Mouse (Mus musculus) urinary bladder, postnatal 10 days (tissue): Measurements from ENCODE around the gene Tmc6.
"Not testable (repeated sequence)": the region's sequence is repeated elsewhere in the genome, so short reads cannot be mapped to it uniquely, and the experiment has no call there.

Source experiments
- DNase-seq: peaks from one replicate; pipeline ENCODE4 v3.0.0; 2022; ENCODE audit warnings: low spot score

Tmc6 gene

DNA sequence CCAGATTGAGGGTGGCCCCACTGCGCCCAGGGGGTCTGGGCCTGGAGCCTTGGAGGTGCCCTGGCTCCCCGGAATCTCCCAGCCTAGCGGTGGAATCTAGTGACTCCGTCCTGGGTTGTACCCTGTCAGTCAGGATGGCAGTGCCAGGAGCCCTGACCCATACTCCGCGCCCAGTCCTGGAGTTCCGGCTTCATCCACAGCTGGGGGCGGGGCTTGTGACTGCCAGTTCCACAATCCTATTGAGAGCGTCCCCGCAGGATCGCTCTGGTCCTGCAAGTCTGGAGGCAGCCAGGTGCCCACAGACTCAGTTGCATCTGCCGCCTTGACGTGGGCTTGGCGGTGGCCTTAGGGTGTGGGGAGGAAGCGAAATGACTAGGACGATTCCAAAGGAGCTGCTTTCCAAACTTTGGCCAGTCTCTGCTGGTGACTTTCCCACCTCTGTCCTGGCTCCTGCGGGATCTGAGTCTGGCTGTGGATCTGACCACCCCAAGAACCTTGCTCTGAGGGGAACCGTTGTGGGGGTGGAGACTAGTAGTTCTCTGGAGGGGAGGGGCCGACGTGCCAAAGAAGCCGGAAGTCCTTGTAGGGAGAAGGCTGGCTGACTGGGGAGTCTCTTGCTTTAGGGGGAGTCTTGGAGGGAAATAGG lies 28.5 kb upstream of the Tmc6 start:
- peak; percentile 57 for DNase-seq

DNA sequence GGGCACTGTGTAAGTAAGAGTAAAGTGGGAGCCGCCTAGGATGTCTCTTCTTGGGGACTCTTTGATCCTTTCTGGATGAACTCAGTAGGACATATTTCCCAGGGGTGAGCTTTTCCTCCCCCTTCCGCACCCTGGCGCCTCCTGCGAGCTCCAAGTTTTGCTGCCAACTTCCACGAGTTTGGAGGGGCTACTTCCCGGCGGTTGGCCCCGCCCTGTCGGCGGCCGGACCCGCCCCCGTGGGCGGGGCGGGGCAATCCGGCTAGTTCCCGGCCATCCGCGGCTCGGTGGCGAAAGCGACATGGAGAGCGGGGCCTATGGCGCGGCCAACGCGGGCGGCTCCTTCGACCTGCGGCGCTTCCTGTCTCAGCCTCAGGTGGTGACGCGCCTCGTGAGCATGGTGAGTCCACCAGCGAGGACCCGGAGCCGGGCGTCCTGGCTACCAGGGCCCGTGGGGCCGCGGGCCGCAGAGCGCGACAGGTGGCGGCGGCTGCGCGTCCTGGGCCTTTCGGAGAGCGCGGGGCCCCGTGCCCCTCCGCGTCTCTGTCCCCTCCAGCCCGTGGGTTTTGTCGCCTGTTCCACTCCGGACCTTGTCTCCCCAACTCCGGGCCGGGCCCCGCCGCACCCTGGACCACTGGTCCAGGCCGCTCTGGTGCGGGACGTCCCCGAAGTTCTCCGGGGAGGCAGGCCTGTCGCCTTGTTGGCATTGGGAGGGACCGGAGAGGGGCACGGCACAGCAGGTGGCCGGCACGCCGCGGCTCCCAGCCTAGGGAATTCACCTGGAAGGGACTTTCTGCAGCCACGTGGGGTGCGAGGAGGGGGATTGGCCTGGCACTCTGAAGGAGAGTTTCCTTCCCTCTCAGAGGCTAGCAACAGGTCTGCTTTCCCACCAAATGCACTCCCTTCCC lies 27.7 kb upstream of the Tmc6 start, which contains the start of the genes Gm20708 and Syngr2:
TSS of gene Gm20708 (plus strand) at position 262 of the 905 bp plus-strand sequence.
TSS of gene Syngr2 (plus strand) at position 262 of the 905 bp plus-strand sequence.
- DNase-seq = no peak

DNA sequence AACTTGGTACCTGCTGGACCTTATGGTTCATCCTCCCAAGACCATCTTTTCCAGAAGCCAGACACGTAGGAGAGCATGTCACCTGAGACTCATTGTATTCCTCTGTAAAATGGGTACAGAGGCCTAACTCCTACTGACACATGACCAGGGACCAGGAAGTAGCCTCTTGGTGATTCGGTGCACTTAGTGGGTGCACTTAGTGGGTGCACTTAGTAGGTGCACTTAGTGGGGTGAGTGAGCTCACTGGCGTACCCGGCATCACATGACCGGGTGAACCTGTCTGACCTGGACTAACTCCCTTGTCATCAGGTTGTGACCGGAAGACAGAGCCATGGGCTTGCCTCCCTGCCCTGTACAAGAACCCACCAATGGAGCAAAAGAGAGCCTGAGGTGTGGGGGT lies 24.8 kb upstream of the Tmc6 start:
- DNase-seq = no peak

DNA sequence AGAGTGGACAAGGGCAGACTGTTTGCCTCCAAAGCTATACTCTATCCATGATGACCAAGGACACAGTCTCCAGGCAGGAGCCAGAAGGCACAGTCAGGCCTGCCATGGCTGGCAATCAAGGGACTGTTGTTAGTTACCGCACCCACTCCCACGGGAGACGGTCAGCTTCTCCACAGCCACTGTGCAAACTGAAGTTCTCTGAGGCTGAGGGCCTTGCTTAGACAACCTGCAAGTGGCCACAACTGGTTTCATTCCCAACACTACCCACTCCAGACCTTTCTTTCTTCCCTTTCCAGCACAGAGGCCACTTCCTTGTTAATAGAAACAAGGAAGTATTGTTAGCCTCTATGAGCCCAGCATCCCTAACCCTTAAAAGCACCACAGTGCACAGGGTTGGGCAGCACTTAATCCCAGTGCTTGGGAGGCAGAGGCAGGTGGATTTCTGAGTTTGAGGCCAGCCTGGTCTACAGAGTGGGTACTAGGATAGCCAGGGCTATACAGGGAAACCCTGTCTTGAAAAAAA lies 21.2 kb upstream of the Tmc6 start:
- no peak for DNase-seq

DNA sequence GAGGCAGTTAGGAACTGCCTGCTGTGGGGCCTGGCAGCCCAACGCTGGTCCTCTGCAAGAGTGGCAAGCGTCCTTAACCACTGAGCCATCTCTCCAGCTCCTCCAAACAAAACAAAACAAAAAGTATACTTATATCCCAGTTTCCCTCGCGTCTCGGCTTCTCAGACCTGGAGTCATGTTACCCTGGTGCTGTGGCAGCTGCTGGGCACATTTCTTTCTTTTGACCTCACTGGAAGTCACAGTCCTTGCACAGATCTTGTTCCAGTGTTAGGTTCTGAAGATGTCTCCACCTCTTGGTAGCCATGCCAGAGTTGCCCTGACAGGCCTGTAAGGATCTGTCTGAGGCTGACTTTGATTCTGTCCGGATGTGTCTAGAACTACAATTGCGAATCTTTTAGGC lies 19.7 kb upstream of the Tmc6 start:
- no peak for DNase-seq

DNA sequence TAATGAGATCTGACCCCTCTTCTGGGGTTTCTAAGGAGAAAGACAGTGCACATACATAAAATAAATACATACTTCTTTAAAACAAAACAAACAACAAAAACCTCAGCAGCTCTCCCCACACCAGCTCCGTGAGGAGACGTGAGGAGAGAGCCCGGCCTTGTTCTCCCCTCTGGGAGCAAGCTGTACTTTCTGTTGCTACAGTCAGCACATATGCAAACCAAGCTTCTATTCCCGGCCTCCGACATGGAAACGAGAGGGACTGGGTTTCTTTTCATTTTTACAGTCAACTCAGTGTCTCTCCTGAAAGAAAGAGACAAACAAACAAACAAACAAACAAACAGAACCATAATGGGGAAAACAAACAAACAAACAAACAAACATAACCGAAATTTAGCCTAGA lies 18.0 kb upstream of the Tmc6 start:
- DNase-seq = no peak

DNA sequence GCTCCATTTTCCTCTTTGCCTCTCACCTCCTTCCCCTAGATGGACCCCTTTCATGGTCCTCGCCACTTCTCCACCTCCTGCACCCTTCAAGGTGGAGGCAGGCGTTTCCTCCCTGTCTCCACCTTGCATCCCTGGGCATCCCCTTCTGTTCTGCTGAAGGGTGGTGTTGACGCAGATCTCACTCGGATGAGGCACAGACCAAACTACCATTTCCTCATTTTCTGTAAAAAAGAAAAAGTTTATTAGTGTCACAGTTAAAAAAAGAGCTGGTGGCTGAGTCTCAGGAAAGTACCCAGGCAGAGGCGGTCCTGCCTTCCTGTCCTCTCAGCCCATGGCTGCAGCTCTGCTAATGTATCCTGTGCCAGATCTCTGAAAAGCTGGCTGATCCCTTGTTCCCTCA lies 17.2 kb upstream of the Tmc6 start:
- no peak for DNase-seq

DNA sequence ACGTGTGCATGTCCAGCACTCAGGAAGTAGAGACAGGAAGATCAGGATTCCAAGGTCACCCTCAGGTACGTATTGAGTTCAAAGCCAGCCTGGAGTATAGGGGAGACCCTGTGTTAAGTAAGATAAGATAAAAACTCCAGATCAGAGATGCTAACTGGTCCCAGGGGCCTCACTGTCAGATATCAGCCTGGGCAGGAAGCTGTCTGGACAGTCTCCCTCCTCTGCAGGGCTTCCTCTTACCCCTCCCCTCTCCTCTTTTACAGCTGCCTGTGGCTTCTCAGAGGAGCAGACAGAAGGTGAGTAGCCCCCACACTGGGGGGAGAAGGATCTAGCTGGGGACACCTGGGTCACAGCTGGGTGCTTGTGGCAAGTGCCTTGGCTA lies 16.2 kb upstream of the Tmc6 start:
- no peak for DNase-seq

DNA sequence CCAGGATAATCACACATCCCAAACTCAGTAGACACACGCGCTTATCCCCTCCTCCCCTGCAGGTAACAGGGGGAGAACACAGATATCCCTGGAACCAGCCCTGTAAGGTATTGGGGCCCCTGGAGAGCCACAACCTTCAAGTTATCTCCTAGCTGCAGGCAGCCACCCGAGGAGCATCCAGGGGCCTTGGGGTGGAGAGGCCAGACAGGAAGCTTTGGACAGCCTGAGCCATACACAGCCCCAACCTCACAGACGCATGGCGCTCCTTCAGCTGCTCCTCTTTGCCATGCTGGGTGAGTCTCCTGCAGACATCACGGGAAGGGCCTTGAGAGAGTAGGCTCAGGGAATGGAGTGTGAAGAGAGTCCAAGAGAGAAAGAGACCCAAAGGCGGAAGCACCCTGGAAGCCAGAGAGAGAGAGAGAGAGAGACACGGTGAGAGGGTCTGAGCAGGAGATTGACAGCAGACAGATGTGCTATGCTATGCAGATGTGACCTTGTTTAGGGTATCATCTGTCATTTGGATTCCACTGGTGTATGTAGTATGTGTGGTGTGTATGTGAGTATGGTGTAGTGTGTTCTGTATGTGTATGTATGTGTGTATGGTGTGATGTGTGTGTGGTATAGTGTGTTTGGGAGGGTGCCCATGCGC lies 15.6 kb upstream of the Tmc6 start, which contains the start of gene 6030468B19Rik:
TSS of gene 6030468B19Rik (plus strand) at position 150 of the 649 bp plus-strand sequence.
- no peak for DNase-seq

DNA sequence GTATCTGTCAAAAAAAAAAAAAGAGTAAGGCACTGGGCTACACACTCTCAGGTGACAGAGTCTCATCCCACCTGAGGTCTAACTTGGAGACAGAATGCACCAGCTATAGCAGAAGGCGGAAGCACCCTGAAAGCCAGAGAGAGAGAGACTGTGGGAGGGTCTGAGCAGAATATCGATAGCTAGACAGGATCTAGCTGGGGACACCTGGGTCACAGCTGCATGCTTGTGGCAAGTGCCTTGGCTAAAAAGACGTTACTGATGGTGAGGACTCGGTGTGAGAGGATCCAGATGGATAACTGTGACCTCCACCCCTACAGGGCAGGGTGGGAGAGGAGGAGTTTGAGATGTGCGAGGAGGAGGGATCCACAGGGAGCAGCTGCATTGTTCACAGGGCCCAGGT lies 15.0 kb upstream of the Tmc6 start:
- no peak for DNase-seq

DNA sequence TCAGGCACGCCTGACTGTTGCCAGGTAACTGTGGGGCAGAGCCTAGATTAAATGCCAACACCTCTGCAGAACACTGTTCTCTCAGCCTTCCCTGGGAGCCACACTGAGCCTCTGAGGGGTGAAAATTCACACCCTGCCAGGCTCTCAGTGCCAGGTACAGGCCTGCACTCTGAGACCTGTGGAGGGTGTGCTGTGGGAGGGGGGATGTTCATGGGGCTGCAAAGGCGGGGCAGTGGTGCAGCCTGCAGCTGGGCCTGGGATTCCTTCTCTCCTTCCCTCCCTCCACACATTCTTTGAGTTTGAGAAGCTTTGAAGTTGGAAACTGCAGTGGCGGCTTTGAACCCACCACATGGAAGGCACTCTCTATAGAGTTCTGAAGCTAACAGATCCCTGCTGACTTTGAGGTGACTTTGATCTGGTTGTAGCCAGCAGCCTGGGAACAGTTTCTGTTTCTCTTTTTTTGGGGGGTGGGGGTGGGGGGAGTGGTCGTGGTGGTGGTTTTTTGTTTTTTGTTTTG lies 12.1 kb upstream of the Tmc6 start:
- no peak for DNase-seq

DNA sequence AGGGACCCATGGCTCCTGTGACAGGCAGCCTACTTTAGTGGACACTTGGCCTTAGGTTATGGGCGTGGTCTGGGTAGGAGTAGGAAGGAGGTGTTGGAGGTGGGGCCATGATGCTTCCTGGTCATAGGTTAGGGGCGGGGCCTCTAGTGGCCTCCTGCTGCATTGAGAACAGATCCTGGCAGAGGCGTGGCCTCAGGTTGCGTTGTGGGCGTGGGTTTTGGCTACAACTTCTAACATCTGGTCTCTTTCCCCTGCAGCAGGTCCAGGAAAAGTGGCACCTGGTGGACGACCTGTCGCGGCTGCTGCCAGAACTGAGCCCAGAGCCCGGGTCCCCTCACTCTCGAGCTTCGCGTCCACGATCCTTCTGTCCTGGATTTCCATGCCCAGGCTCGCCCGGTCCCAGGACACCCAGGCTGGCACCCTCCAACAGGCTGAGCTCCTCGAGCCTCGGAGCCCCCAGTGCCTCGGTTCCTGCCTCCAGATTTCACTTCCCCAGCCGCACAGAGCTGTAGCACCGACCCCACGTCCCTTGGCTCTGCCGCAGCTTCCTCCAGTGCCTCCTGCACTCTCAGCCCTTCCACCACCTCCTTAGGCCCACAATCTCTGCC lies 10.4 kb upstream of the Tmc6 start:
- no peak for DNase-seq

DNA sequence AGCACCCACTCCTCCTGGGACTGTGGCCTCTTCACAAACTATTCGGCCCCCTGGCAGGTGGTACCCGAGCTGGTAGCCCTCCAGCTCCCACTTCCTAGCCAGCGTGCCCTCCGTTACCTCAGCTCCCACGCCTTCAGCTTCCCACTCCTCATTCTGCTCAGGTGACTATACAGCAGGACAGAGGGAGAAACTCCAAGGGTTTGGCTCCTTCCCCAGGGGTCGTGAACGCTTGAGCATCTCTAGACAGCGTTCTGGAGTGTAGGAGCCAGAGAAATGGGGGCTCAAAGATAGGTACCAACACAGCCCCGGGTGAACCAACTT lies 9.4 kb upstream of the Tmc6 start:
- no peak for DNase-seq

DNA sequence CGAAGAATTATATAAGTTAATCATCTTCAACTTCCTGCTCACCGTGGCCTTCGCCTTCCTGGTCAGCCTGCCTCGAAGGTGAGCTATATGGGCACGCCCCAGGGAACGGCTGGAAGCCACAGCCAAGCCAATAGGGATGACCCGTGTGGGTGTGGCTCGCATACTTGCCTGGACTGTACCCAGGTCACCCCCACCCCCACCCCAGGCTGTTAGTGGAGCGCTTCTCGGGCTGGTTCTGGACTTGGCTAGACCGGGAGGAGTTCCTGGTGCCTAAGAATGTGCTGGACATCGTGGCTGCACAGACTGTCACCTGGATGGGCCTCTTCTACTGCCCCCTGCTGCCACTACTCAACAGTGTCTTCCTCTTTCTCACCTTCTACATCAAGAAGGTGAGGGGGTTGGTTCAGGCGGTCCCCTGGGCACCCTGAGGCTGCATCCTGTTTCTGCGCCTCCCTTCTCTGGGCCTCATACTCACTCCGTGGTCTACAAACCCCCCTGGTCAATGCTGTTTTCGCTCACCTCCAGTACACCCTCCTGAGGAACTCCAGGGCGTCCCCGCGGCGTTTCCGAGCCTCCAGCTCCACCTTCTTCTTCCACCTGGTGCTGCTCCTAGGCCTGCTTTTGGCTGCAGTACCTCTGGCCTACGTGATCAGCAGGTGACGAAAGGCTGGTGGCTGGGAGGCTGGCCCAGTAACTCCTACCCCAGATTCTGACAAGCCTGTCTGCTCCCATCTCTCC lies 8.9 kb upstream of the Tmc6 start:
- no peak for DNase-seq

DNA sequence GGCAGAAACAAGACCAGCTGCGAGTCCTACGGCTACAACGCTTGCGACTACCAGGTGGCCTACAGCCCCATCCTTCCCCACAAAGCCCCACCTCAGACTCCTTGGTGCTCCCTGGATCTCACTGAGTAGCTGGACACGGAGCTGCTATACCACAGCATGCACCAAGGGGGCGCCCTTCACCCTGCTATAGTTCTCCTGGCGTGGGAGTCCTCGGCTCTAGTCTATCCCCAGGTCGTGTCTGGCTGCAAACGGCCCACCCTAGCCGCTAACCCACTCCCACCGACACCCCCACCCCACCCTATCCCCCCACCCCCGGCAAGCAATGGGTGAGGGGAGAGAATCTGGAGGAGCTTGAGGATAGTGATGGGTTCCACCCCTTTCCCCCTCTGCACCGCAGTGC lies 8.3 kb upstream of the Tmc6 start:
- DNase-seq = peak; percentile 58

DNA sequence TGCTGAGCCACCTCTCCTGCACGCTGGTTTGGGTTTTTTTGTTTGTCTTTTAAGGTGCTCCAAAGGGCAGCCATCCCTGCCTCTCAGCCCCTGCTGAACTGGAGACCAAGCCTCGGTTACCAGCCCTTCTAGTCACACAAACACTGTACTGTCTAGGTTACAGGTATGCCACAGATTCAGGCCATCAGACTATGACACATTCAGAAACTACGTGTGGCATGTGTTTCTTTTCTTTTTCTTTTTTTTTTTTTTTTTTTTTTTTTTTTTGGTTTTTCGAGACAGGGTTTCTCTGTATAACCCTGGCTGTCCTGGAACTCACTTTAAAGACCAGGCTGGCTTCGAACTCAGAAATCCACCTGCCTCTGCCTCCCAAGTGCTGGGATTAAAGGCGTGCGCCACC lies 6.5 kb upstream of the Tmc6 start:
- not testable (repeated sequence) for DNase-seq

DNA sequence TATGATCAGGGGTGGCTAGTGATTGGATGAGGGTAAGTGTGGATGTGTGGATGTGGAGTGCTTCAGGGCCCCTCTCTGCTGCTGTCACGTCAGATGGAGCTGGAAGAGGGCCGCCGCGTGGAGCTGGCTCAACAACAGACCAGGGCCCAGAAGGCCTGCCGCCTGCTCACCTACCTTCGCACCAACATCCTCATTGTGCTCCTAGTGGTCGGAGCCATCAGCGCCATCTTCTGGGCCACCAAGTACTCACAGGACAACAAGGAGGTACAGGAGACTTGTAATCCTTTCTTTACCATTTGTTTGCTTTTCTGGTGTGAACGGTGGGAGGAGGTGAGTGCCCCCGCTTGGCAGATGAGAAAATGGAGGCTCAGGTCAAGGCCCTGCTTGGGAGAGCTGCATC lies 4.3 kb upstream of the Tmc6 start:
- no peak for DNase-seq

DNA sequence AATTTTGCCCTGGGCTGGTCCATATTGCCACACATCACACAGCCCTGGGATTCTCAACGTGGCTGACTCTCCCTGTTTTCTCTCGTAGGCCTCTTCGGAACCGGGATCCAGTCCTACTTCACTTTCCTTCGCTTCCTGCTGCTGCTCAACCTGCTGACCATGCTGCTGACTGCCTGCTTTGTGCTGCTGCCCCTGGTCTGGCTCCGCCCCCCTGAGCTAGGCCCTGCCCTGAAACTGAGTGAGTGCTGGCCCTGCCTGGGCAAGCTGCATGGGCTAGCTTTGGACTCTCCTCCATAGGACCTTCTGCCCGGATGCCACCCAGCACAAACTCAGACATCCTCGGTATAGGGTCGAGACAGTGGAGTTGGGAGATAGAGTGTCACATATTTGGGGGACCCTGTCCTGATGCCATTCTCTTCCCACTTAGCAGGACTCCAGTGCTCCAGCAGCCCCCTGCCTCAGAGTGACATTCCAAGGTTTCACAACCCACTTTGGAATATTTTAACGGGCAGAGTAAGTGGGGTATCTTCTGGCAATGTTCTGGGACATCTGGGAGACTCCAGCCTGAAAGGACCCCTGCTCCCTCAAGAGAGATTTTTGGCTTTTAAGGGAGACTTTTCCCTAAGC lies 1.8 kb upstream of the Tmc6 start:
- no peak for DNase-seq

DNA sequence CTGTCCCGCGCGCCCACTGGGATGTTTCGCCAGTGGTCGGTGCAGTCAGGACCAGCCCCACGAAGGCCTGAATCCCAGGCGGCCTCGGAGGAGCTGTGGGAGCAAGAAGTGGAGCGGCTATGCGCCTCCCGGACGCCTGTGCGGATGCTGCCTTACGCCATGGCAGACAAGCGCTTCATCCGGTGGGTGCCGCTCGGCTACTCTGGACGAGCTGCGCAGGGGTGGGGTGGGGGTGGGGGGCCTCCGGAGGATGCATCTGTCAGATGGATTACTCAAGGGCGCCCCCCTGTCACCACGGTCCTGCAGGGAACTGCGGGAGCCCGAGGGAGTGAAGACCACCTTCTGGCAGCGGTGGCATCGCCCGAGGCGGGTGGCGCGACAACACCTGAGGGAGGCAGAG lies 1.1 kb upstream of the Tmc6 start:
- no peak for DNase-seq

DNA sequence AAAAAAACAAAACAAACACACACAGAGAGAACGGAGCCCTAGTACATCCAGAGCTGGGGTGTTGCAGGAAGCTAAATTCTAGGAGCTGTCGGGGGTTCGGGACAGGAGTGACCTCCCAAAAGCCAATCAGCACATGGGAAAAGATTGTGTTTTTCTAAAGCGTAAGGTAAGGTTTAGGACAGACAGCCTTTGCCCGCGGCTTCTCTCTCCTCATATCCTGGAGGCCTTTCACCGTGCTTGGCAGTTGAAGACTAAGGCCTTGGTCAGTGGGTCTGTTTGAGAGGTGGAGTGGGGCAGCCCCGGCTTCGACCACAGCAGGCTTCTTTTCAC lies 672 bp upstream of the Tmc6 start:
- no peak for DNase-seq

DNA sequence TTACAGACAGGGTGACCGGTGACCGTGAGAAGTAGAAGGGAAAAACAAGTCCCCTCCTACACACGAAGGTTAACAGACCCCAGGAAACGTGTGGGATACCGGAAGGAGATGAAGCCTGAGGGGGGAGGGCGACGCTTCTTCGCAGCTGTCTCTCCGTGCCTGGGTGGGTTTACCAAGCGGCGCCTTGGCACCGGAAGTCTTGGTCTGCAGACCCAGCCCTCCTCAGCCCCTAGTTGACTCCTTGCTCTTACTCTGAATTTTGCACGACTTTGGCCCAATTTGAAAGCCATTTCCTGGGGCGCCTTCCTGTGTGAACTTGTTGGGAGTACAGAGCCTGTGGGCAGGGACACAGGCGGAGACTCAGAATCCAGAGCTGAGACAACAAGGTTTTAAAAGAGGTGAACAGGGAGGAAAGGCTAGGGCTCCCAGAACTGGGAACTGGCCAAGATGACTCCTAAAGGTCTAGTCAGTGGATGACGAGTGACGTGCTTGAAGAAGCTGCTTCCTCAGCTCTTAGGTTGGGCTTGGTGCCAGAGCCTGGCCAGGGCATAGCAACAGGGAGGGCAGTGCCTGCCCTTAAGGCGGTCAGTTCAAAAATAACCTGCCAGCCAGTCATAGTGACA lies 688 bp downstream of the Tmc6 start:
- DNase-seq = no peak
